Mouse (Mus musculus): ENCODE measurements at regions not wholly inside any gene's neighbourhood (a gene's known extent, or its start where the extent isn't known, plus 50 kb on each side); places are given as distances from the start of the nearest gene placed in this dataset.
"Not testable (repeated sequence)": the region's sequence is repeated elsewhere in the genome, so short reads cannot be mapped to it uniquely, and the experiment has no call there.

DNA sequence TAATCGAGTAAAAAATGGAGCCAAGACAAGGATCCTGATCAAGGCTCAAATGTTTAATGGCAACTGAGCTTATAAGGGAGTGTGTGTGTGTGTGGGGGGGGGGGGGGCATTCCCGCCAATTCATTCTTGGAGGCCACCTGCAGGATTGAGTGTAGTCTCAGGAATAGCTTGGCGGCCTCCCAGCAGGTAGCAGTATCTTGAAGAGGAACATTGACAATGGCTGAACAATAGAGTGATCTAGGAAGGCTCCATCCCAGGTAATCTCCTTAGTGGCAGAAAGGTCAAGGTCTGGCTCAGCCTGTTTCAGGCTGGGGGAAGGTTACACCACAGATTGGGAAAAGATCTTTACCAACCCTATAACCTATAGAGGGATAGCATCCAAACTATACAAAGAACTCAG is 1163.5 kb downstream of the Hace1 start:
- no peak overlapping the region for H3K27ac ChIP-seq
- DNase-seq, result no peak
- no peak for TF ChIP-seq CTCF (IDR thresholded peaks at IDR 0.05)
- intact Hi-C loops (cut with DNase I), result no loop called here
- H3K4me3 ChIP-seq, result no peak overlapping the region

DNA sequence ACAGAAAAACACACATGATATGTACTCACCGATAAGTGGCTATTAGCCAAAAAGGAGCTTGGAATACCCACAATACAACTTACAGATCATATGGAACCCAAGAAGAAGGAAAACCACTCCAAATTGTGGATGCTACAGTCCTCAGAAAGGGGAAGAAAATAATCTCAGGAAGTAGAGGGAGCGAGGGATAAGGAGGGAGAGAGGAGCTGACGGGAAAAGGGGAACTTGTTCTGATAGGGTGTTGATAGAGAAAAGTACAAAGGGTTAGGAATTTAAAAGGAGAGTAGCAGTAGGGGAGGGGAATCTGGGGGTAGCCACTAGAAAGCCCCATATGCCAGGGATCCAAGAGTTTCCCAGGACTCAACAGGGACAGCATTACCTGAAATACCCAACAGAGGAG is 1164.5 kb downstream of the Hace1 start:
- no peak for TF ChIP-seq CTCF (IDR thresholded peaks at IDR 0.05)
- Histone ChIP-seq H3K4me3 (no peak overlapping the region), H3K27ac (no peak overlapping the region)
- intact Hi-C loops (cut with DNase I), result no loop called here
- DNase-seq, result no peak

DNA sequence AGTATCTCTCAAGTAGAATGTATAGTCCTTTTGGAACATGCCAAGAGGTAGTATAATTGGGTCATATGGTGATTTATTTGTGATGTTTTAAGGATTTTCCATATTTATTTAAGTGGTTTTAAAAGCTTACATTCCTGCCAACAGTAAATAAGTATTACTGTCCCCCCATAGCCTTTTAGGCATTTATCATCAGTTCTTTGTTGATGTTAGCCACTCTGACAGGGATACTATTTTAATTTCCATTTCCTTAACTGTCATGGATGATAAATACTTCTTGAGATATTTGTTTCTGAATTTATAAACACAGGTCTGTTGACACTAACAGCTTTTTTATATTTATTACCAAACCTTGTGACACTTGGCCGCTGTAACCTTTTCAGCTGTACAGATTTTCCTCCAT is 1183.3 kb downstream of the Hace1 start:
- no peak overlapping the region for H3K4me3 ChIP-seq
- no peak overlapping the region for H3K27ac ChIP-seq
- no peak for TF ChIP-seq CTCF (IDR thresholded peaks at IDR 0.05)
- intact Hi-C loops (cut with DNase I), result no loop called here
- no peak for DNase-seq

DNA sequence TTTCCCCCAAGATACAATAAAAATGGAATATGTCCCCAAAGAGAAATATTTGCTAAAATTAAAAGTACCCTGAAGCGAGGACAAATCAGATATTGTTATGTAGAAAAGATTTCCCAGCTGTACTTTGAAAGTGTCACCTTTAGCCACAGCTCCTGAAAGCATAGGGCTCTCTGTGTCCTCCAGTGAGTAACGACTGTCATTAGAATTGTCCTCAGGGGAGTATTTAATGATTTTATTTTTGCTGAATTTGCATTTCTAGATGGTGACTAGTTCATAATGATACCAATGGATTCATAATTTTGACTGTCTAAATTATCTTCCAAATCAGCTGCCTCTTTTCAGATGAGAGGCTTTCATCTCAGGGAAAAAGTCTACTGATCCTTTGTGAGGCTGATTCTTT is 1201.1 kb downstream of the Hace1 start:
- no peak for DNase-seq

DNA sequence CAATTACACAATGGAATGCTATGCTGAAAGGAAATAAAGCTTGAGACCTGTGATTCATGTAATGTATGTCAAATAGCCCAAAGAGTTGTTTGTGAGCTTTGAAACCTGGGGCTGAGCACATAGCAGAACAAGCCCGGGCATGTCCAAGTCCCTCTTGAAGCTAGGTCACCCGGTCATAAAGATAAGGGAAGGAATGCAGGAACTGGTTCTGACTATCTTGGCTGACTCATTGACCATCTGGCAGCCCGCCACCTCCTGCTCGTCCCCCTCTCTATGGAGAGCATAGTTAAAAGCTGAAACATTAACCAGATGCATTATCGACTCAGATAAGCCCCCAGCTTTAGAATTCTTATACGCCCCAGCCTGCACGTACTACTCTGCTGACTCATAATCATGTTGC is 1208.1 kb downstream of the Hace1 start:
- DNase-seq; H3K4me3 ChIP-seq; H3K27ac ChIP-seq; intact Hi-C loops (cut with DNase I): not testable (repeated sequence)

More for the DNA sequence above, 1201.1 kb downstream of the Hace1 start:
- no peak overlapping the region for H3K4me3 ChIP-seq
- H3K27ac ChIP-seq, result no peak overlapping the region
- intact Hi-C loops (cut with DNase I), result no loop called here
- TF ChIP-seq CTCF (IDR thresholded peaks at IDR 0.05), result no peak

DNA sequence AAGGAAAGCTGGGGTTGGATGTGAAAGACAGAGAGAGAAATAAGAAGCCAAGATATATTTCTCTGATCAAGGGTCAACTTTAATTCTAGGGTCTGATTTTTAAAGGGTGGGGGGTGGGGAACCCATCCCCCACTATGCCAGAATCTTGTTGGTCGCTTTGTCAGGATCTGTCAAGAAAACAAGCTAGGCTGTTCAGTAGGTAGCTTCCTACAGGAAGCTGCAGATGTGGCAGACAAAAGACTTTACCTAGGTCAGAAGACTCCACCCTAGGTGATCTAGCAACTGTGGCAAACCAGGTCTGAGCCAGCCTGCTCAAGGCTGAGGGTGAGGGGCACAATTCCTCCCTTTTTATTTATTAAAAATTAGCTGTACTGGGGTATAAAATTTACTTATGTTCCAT is 1236.6 kb downstream of the Hace1 start:
- no peak for TF ChIP-seq CTCF (IDR thresholded peaks at IDR 0.05)
- no peak for DNase-seq
- Histone ChIP-seq H3K27ac (no peak overlapping the region), H3K4me3 (no peak overlapping the region)
- intact Hi-C loops (cut with DNase I), result no loop called here

DNA sequence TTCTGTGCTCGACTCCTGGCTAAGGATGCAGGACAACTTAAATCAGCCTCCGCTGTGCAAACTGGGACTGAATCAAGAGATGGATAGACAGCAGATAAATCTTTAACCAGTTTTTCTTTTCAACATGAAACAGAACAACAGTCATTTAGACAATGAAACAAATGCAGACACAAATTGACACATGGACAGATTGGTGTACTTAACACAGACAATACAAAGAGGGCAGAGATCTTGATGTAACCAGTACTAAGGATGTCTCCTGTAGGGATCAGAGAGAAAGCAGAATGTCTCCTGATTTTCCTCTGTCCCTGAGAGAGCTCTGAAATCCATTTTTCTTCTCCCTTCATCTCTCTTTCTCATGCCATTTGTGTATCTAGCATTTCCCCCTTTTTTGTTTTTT is 1241.5 kb downstream of the Hace1 start:
- no peak for DNase-seq
- TF ChIP-seq CTCF (IDR thresholded peaks at IDR 0.05), result no peak
- intact Hi-C loops (cut with DNase I), result no loop called here
- Histone ChIP-seq H3K4me3 (no peak overlapping the region), H3K27ac (no peak overlapping the region)

DNA sequence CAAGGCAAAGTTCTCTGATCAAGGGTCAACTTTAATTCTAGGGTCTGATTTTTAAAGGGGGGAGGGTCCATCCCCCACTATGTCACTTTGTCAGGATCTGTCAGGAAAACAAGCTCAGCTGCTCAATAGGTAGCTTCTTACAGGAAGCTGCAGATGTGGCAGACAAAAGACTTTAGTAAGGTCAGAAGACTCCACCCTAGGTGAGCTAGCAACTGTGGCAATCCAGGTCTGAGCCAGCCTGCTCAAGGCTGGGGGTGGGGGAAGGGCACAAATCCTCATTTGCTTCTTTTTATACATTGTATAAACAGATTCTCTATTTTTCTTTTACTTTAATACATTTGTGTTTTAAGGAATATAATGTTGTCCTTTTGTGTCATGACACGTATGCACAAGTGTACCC is 1242.3 kb downstream of the Hace1 start:
- no peak overlapping the region for H3K27ac ChIP-seq
- no peak overlapping the region for H3K4me3 ChIP-seq
- no peak for DNase-seq
- intact Hi-C loops (cut with DNase I), result loop anchor here (2.0 kb wide), 1 partner anchor 15 kb away; no protein-coding TSS in a partner anchor
- no peak for TF ChIP-seq CTCF (IDR thresholded peaks at IDR 0.05)

DNA sequence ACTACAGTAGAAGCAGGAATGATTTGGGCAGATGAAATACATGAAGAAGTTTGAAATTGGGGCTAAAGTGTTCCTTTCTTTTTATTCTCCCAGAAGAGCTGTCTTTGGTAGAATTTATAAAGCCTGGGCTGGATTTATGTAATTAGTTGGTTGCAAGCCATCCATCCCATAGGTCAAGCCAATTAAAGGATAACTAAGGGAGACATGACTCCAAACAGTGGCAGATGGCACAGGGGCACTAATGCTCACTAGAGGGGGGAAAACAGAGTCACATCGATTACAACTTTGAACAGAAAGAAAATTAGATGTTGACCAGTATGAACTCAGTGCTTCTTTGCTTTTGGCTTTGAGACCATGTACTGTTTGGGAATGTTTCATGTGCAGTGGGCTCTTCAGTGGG is 1246.2 kb downstream of the Hace1 start:
- Histone ChIP-seq H3K4me3 (no peak overlapping the region), H3K27ac (no peak overlapping the region)
- no peak for DNase-seq
- intact Hi-C loops (cut with DNase I), result no loop called here
- no peak for TF ChIP-seq CTCF (IDR thresholded peaks at IDR 0.05)

DNA sequence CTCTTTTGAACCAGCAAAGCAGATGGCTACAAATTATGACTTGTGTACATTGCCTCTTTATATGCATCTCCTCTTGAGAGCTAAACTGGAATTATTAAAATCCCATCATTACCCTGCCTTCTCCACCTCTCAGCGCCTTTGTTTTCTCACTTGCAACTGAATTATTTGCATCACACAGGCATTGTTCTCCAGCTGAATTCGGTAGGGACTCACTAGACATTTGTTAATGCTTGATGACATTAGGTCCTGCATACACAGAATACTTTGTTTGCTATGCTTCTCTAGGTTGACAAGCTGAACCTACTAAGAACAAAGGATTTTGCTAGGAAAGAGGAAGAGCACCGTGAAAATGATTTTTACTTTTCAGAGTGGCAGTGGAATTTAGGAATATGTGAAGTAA is 1248.4 kb downstream of the Hace1 start:
- no peak for DNase-seq
- intact Hi-C loops (cut with DNase I), result no loop called here
- Histone ChIP-seq H3K27ac (no peak overlapping the region), H3K4me3 (no peak overlapping the region)
- TF ChIP-seq CTCF (IDR thresholded peaks at IDR 0.05), result no peak

DNA sequence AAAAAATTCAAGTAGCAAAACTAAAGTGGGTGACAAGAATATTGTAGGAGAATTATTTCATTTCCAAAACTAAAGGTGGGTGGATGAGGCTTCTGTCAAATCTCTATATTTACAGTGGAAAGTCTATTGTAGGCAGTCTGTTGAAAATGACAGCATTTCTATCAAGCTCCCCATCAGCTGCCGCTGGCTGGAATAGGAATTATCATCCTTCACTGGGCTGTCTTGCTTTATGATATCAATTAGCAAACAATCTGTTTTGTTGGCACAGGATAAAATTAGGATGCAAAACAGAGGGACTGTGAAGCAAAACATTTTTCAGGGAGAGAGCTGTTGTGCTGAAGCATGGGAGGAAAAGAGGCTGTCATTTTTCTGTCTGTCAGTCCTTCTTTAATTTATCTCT is 1249.0 kb downstream of the Hace1 start:
- TF ChIP-seq CTCF (IDR thresholded peaks at IDR 0.05), result no peak
- intact Hi-C loops (cut with DNase I), result no loop called here
- Histone ChIP-seq H3K4me3 (no peak overlapping the region), H3K27ac (no peak overlapping the region)
- DNase-seq, result no peak

DNA sequence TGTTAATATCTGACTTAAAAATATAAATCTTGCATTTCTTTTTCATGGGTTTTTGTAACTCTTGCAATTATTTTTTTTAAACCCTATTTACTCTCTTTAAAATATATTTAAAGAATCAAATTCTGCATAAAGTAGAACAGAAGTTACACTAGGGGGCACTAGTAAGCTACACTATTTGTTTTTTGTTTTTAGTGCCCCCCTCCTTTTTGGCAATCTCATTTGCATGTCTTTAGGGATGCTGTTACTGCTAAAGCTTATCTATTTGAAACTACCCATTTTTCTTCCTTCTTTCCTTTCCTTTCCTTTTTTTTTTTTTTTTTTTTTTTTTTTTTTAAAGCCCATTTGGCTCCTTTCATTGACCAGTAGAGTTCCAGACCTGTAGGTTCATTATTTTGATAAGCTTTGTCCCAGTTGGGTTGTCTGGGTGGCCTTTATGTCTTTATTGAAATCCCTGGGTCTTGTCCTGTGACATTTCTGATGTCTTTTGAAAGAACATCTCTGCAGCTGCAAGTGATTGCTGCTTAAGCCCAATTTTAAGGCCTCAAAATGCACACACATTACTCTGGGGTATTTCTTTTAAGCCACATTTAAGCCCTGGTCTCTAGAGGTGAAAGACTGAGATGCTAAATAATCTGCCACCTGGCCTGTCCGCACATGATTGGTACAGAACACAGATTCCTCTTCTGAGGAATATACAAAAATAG is 1249.6 kb downstream of the Hace1 start:
- intact Hi-C loops (cut with DNase I), result no loop called here
- no peak for TF ChIP-seq CTCF (IDR thresholded peaks at IDR 0.05)
- DNase-seq, result no peak
- Histone ChIP-seq H3K4me3 (no peak overlapping the region), H3K27ac (no peak overlapping the region)

DNA sequence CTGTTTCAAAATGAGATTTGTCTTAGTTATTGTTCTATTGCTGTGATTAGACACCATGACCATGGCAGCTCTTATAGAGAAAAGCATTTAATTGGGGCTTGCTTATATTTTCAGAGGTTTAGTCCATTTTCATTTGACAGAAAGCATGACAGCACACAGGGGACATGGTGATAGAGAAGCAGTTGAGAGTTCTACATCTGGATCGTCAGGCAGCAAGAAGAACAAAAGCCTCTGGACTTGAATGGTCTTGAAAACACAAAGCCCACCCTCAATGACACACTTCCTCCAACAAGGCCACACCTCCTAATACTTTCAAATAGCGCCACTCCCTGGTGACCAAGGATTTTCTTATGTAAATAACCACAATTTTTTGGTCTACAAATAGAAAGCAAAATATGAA is 1250.5 kb downstream of the Hace1 start:
- TF ChIP-seq CTCF (IDR thresholded peaks at IDR 0.05), result no peak
- Histone ChIP-seq H3K27ac (no peak overlapping the region), H3K4me3 (no peak overlapping the region)
- DNase-seq, result no peak
- intact Hi-C loops (cut with DNase I), result no loop called here

DNA sequence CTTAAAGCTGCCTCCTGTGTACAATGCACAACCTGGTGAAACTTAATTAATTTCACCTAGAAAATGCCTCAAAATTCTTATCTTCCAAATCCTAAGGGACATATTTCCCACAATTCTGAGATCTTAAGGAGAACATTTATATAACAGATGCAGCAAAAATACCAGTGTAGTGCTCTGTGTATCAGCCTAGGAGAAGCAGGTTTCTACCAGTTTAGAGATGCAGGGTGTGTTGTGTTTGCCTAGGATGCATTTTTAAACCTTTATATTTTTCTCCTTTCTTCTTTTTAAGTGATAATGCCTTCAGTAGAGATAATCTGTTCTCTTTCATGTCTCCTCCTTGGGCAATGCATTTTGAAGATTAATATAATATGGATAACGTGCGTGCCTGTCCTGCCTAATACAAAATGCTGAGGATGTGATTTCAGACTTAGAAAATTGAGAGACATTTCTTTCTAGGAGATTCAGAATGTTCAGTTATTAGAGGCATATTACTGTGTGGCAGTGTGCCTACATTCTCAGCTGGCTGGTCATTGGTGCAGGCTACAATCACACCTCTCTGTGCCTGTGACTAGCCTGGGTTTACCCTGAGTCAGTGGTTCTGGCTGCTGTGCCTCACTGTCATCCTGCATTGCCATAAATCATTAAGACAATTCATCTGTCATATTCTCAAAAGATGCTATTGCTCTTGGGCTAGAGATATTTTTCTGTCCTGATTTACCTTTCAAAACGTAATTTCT is 1268.1 kb downstream of the Hace1 start:
- no peak for TF ChIP-seq CTCF (IDR thresholded peaks at IDR 0.05)
- intact Hi-C loops (cut with DNase I), result no loop called here
- Histone ChIP-seq H3K4me3 (no peak overlapping the region), H3K27ac (no peak overlapping the region)
- no peak for DNase-seq
